Mouse (Mus musculus): ENCODE measurements around the gene Obox3. TPM values are rescaled to one million over a fixed set of nuclear protein-coding genes. Genes with fewer than 3 reads are reported as not detected.
"Not testable (repeated sequence)": the region's sequence is repeated elsewhere in the genome, so short reads cannot be mapped to it uniquely, and the experiment has no call there.

Obox3 gene
- not detected in 2 replicates for polyA plus RNA-seq (2015; fragmentation: Nextera tagmentation; extraction: Ambion mirVana)

DNA sequence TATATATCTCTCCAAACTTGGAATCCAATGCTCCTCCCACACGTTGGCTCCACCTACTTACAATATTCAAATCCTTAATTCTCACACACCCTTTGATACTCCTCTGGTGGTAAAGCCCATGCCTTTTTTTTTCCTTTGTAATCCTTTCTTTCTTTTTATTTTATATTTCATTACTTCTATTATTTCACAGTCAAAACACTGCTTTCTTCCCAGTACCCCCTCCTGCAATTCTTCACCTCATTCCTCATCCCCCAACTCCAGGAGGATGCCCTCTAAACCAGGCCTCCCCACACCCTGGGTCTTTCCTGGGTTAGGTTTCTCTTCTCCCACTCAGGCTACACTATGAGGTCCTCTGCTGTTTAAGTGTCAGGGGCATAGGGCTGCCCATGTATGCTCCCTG is at the start of gene Obox3:
Obox3 (minus strand) TSS at position 101 of the 400 bp plus-strand sequence.
- H3K27me3 ChIP-seq; H3K27ac ChIP-seq; ATAC-seq (ENCODE audit: borderline replicate concordance, extremely low read depth, low FRiP score, low TSS enrichment); H3K9me3 ChIP-seq; H3K4me3 ChIP-seq; H3K36me3 ChIP-seq; H3K4me1 ChIP-seq; H3K4me2 ChIP-seq; H3K9ac ChIP-seq: not testable (repeated sequence)
- WGBS = 17% methylated on average over 1 of the region's 1 CpGs

DNA sequence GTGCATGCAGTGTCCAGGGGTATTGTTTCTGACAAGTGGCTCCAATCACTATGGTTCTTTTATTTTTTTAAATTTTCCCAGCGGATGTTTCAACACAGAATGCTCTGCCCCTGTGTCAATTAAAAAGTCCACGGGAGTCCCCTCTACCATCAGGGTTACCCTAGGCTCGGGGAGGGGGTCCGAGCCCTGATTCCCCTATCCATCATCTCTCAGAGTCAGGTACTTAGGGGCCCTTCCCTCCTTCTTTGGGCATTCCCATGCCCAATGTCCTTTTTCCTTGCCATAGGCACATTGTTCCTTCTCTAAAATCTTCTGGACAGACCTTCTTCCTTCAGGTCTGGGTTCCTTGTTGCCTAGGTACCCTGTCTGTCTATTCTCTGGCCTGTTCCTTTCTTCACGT is 130.3 kb downstream of the Obox3 start:
- H3K27ac ChIP-seq; H3K27me3 ChIP-seq; H3K4me1 ChIP-seq; H3K9me3 ChIP-seq; H3K36me3 ChIP-seq; H3K4me3 ChIP-seq; H3K9ac ChIP-seq; H3K4me2 ChIP-seq; ATAC-seq (ENCODE audit: borderline replicate concordance, extremely low read depth, low FRiP score, low TSS enrichment): not testable (repeated sequence)
- 72% methylated on average over 5 of the region's 5 CpGs for WGBS

Other genes starting within 250 kb of the Obox3 start
- gene Obox5, start 110.2 kb upstream of the Obox3 start, polyA plus RNA-seq (2015; fragmentation: Nextera tagmentation; extraction: Ambion mirVana) = not detected in 2 replicates
- not detected in 2 replicates for gene Obox6, start 199.8 kb upstream of the Obox3 start, polyA plus RNA-seq (2015; fragmentation: Nextera tagmentation; extraction: Ambion mirVana)
- not detected in 2 replicates for gene Crx, start 240.1 kb upstream of the Obox3 start, polyA plus RNA-seq (2015; fragmentation: Nextera tagmentation; extraction: Ambion mirVana)
- not detected in 2 replicates for gene Crxos, start 242.7 kb upstream of the Obox3 start, polyA plus RNA-seq (2015; fragmentation: Nextera tagmentation; extraction: Ambion mirVana)

Measured in lung, embryonic 15.5 days (tissue).